Mouse (Mus musculus): ENCODE data around the gene Marveld1.
A peak's percentile ranks its signal among the peaks of the same experiment; 100 is the strongest.

Marveld1 gene

DNA sequence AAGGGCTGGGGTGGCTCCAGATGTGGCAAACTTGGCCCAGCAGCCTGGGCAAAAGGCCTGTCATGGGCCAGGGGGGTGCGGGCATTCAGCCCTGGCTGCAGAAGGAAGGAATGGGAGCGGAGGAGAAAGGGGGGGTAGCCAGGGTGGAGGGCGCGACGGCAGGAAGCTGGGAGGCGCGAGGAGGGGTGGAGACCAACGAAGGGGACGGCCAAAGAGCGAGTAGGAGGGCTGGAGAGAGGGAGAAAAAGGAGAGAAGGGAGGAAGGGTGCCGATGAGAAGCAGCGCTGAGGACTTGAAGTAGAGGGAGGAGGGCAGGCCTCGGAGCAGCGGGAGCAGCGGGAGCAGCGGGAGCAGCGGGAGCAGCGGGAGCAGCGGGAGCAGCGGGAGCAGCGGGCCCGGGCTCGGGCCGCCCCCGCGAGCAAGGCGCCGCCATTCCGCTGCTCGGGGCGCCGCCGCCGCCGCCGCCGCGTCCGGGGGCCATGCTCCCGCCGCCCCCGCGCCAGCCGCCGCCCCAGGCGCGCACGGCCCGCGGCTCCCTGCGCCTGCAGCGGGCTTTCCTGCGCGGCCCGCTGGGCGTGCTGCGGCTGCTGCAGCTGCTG is at the start of gene Marveld1:
Marveld1 (plus strand) TSS at position 231 of the 599 bp plus-strand sequence.
- peak; percentile 50 to 74 for DNase-seq (ENCODE audit: low spot score in 2 of 2)

DNA sequence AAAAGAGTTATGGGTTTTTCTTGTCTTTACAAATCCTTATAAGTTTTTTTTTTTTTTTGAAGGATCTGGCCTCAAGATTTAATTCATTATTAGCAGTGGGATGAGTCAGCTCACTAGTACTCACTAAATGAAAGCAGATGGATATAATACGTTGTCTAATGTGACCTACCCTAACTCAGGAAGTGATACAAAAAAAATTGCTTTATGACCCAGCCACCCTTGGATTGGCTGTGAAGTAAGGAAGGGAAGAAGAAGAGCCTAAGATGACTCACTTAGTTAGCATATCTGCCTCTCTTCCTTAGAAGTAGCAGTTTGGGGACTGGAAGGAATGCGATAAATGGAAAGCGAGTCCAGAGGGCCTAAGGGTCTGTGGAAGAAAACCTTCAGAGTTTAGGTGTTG is 47.8 kb upstream of the Marveld1 start:
- DNase-seq (ENCODE audit: low spot score in 2 of 2), result no peak

DNA sequence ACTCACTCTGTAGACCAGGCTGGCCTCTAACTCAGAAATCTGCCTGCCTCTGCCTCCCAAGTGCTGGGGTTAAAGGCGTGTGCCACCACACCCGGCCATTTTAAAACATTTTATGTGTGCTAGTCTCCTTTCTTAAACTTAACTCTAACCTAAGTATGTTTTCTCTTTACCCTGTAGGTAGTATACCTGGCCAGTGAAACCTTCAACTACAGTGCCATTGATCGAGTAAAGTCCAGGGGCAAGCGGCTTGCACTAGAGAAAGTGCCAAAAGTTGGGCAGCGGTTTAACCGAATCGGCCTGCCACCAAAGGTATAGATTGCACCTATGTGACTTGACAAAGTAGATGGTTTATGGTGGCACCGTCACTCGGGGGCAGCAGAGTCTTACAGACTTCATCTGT is 42.5 kb upstream of the Marveld1 start:
- peak in 1 of 2 experiments; percentile 52 for DNase-seq (ENCODE audit: low spot score in 2 of 2)

DNA sequence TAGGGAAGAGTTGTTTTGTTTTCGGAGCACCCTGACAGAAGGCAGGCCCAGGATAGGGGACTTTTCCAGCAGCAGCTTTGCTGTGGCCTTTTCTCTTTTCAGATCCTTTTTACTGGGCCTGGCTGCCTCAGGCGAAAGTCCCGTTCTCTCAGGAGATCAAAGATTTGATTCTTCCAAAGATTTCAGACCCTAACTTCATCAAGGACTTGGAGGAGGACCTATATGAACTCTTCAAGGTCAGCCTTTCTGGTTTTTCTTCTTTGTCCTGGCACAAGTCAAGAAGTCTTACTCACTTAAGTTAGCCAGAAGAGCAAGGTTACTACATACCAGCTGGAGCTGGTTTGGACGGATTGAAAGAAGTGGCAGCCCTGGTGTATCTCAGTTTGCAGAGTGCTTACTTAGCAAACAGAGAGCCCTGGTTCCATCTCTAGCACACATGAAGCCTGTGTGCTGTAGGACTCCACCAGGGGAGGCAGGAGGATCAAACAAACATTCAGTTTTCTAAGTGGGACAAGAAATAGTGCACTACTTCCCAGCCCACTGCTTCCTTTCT is 31.3 kb upstream of the Marveld1 start:
- DNase-seq (ENCODE audit: low spot score in 2 of 2), result no peak

DNA sequence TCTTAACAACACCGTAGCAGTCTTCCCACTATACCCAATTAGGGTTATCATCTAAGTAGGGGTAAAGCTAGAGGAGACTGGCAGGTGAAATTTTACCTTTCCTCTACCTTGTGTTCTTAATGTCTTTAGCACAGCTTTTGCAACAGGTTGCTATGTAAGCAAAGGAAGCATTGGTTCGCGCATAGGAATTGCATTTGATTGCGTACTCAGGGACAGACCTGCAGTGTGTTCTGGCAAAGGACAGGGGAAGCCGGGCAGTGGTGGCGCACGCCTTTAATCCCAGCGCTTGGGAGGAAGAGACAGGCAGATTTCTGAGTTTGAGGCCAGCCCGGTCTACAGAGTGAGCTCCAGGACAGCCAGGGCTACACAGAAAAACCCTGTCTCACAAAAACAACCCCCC is 29.1 kb upstream of the Marveld1 start:
- DNase-seq (ENCODE audit: low spot score in 2 of 2), result no peak

DNA sequence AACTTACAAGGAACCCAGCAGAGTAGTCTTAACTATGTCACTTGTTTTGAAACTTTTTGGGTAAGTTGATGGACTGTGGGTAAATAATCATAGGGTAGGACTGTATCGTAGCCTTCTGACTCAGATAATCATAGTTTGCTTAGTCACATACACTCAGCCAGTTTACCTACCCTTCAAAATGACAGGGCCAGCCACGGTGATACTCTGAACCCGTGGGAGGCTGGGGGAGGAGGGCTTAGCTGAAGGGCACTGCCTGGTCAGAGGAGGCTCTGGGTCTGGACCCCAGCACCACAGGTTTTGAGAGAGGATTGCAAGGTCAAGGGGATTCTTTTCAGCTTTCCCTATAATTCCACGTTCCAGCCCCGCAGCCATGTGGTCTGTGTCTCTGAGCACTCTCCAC is 28.6 kb upstream of the Marveld1 start:
- DNase-seq (ENCODE audit: low spot score in 2 of 2), result no peak

DNA sequence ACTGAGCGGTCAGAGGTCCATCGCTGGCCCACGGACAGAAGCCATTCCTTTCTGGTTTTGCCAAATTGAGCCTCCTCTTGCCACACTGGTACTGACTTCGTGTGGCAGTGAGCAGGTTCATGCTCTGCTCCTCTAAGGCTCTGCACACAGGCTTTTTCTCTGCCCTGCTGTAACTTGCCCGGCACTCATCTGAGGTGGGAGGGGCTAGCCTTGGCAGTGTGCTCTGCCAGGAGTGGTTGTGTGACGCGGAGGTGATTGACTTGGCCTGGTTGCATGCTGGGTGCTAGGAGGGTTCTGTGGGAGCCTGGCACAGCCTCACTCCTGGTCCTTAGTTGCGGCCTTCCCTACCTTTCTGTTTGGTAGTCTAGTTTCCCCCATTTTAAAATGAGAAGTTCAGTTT is 26.7 kb upstream of the Marveld1 start:
- DNase-seq (ENCODE audit: low spot score in 2 of 2), result no peak

DNA sequence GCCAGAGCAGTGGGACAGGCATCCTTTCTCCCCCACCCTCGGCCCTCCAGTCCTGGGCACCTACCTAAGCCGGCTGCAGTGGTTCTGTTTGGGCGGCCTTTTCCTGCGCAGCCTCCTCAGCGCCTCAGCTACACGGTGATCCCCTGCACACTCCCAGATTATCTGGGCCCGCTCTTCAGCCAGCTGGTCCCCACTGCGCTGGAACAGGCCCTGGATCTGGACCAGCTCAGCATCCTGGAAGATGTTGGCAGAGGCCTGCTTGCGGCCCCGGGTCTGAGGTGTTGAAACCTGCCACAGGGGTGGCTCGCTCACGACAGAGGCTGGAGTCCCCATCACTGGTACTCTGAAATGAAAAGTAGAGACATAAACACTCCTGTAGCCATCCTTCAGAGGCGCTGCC is 22.5 kb upstream of the Marveld1 start:
- no peak for DNase-seq (ENCODE audit: low spot score in 2 of 2)

DNA sequence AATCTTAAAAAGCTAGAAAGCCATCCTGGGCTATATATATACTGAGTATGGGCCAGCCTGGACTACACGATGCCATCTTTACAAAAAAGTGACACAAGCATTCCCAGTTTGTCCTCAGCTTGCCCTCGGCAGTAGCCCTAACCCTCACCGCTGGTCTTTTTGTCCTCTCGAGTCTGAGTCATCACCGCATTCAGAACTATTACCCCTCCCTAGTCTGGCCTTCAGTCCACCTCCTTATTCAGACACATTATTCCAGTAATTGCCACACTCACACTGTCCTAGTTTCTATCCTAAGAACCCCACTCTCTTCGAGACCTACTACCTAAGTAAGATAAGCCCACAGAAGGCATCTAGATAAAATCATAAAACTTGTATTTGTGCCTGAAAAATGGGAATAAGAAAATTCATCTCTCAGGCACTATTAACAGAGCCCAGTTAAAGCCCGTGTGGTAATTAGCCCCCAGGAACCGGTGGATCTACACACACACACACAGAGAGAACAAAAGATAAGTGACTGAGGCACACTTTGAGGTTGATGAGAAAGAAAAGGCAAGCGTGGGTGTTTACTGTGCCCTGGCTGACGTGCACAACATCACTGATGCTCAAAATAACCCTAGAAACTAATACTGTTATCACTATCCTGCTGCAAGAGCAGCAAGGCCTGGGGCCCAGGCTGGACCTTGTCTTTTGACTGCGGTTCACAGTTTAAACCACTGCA is 21.5 kb upstream of the Marveld1 start:
- DNase-seq (ENCODE audit: low spot score in 2 of 2), result no peak

DNA sequence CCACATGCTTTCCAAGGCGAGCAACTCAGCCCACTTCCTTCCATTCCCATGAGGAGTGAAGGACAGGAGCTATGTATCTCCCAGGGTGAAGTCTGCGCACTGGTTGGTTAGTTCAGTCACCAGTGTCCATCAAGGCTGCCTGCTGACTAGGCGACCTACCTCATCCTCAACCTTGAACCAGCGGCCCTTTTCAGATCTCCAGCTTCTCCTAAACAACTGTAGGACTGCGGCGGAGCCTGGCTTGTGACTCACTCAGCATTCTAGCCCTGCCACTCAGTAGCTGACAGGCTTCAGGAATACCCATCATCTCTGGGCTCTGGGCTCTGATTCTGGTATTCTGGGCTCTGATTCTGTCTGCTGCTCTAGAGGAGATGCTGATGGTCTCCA is 21.0 kb upstream of the Marveld1 start:
- no peak for DNase-seq (ENCODE audit: low spot score in 2 of 2)

DNA sequence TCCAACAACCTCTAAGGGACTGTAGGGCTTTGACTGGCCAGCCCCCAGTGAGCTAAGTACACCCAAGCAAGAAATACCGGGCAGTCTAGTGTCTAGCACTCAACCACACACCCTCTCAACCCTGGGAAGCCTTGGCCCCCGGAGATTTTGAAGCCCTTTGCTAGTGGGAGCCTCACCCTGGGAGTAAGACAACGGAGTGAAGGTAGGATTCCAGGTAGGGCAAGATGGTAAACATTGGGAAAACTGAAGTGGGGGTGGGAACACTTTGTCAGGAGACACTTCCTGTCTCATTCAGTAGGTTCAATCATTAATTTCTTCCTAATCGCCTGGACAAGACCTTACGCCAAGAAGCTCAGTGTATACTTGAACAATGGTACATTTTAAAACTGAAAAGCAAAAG is 20.2 kb upstream of the Marveld1 start:
- no peak for DNase-seq (ENCODE audit: low spot score in 2 of 2)

DNA sequence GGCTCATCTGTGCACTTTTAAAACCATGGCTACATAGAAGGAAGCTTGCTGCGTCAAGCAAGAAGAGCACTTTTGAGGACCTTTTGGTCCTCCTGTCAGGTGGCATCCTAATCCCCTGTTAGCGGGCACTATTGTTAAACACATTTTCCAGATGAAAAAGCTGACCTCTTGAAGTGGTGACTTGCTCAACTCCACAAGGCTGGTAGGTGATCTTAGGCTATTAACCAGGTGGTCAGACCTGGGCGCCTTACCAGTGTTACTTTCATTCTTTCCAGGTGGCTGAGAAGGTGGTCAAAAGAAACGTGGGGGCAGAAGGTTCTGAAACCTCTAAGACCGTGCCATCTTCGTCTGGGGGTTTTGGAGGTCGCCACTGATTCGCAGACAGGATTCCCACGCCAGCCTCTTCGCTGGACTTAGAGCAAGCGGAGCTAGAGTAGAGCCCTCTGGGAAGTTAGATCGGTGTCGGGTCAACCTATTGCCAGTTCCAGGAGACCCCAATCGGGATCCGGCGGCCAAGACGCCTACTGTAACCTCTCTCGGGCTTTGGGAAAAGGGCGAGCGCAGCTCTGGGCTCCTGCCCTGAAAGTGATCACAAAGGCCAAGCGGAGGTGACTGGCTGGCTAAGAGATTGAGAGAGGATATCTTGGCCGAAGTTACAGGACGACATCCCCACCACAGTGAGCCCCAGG is 19.0 kb upstream of the Marveld1 start:
- DNase-seq (ENCODE audit: low spot score in 2 of 2), result no peak

DNA sequence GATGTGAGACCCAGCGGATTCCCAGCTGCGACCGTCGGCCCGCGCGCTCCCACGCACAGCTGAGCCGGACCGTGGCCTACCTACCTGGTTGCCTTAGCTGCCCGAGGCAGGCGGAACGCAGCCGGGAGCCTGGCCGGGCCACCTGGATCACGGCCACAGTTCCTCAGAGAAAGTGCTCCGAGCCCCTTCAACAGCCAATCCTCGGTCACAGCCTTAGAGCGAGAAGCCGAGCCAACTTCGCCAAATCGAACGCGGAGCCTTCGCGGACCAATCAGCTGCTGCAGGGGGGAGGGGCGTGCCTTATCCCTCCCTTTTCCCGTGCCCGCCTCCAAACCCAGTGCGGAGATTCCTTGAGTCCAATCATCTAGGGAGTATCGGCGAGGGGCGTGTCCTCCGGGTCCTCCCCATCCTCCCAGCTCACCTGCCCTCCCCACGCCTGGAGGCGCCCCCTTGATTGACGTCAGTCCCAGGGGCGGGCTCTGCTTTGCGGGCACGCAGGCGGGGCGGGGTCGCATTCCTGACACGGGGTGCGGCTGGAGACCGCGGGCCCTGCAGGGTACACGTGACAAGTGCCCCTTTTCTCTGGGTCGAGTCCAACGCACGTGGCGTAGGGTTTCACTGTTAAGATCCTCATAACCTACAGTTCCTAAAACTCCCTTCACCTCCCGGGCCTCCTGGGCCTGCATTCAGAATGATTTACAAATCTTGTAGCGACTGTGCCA is 18.3 kb upstream of the Marveld1 start, which contains the start of gene Avpi1:
Avpi1 (minus strand) TSS at position 273 of the 722 bp plus-strand sequence.
- DNase-seq (ENCODE audit: low spot score in 2 of 2), result peak; percentile 86 to 89

DNA sequence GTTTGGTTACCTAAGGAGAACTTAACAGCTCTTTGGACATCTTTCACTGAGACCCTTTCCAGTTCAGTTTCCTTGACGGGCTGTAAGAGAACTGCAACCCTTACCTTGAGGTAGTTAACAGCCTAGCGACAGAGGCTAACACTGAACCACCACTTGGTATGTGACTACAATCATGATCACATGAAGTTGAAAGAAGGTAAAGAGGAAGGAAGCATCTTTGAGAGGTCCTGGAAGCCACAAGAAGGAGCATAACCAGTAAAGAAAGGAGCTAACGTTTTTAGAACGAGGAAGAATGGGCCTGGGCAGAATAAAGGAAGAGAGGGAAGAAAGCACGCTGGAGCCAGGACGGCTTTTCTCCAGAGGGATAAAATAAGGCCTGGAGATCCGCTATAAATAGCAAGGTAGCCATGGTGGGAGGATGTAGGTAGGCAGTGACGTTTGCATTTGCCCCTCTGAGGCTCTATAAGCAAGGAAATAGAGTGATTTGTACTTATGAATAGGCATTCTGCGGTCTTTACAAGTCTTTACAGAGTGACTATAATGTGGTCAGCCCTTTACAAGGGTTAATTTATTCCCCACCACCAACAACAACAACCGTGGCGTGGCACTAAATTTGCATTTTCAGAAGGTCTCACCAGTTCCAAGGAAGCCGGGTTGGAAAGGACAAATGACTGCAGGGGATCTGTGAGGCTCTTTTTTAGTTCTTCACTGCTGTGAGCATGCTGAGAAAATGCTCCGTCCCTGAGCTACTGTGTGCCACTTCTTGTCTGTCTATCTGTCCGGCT is 17.5 kb upstream of the Marveld1 start:
- DNase-seq (ENCODE audit: low spot score in 2 of 2), result no peak

DNA sequence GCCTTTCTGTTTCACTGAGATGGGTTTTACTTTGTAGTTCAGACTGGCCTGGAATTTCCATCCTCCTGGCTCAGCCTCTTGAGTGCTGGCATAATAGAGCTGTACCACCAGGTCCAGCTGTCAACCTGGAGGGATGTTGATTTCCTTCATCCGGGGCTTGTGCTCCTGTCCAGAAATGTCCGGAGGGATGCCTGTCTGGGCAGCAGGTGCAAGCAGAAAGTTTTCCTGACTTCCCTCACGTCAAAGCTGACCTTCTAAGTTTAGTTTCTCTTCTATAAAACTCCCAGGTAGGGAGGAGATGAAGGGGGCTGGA is 16.9 kb upstream of the Marveld1 start:
- no peak for DNase-seq (ENCODE audit: low spot score in 2 of 2)

DNA sequence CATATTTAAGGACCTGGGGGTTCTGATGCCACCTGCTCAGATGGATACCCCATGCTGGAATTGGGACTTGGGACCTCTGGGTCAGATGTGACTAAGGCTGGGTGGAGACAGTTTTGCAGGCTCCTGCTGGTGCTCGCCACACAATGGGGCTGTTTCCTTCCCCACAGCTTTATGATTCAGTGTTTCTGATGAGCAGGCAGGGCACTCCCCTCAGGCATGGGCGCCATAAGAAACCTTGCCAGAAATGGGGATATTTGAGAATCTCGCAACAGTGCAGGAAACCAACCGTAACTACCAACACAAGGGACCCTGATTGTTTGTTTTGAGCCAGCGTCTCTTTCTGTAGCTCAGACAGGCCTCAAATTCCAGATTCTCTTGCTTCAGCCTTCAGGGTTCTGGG is 16.1 kb upstream of the Marveld1 start:
- no peak for DNase-seq (ENCODE audit: low spot score in 2 of 2)

DNA sequence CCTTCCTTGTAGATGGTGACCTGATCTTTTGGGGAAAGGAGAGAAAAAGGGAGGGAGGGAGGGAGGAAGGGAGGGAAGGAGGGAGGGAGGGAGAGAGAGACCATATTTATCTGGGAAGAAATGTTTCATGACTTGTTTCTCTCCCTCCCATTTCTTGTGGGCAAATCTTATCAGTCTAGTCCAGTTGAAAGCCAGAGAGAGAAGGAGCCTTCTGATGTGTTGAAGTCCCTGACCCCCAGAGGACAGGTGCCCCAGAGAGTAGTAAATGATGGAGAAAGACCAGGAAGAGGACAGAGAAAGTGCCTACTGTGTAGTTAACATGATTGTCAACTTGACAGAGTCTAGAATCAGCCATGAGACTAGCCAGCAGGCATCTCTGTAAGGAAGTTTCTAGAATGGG is 12.1 kb upstream of the Marveld1 start:
- no peak for DNase-seq (ENCODE audit: low spot score in 2 of 2)

DNA sequence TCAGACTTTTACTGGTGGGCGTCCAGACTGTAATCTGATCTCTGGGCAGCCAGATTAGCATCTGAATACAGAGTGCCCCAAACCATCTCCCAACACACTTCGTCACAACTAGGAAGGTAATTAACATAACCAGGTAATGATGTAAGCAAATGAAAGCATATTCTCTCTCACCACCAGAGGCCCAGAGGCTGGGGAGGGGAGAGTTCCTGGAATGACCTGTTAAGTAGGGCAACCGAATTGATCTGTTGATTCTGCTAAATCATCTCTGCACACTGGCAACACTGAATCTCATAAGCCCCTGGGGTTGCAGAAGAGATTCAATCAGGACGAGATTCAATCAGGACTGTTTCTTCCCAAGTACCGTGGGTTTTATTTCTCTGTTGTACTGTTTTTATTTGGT is 11.1 kb upstream of the Marveld1 start:
- no peak for DNase-seq (ENCODE audit: low spot score in 2 of 2)

DNA sequence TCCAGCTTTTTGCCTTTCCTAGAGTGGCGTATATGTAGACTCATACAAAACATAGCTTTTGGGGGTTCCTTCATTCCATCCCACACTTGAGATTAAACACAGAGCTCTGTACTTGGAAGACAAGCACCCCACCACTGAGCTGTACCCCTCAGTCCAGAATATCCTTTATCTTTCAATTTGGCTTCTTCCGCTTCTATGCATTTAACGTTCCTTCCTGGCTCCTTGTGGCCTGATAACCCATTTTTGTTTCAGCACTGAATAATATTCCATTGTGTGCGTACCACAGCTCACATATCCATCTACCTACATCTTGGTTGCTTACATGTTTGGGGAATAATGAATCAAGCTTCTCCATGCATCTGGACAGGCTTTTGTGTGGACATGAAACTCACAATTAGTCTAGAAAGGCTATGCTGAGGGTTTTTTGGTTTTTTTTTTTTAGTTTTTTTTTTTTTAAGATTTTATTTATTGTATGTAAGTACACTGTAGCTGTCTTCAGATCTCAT is 10.0 kb upstream of the Marveld1 start:
- no peak for DNase-seq (ENCODE audit: low spot score in 2 of 2)

DNA sequence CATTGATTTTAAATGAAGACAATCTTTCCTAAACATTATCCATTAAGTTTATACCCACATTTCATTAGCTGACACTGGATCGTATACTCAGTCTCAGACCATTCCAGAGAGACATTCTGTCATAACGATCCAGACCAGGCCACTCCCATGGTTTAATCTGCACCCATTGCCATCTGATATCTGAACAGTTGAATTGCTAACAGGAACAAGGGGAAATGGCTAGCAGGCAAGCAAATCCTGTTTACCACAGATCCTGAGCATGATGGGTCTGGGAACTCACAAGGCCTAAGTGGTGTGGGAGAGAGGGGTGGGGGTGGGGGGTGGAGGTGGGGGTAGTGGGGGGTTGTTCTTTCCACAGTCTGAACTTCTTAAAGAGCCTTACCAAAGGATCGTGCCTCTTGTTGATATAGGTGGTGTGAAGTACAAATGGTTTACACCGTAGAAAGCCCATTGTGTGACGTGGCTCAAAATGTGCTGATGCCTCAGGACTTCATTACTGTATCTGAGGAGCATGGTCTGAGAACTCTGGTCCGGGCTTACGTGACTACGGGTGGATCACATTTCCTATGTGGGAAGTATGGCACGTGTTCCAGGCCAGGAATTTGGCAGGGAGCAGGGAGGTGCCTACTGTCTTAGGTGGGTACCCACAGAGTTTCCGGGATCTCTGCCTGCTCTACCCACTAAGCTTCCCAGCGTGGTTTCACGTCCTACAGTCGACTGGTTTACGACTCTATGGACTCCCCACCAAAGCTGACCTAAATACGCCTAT is 8.5 kb upstream of the Marveld1 start:
- no peak for DNase-seq (ENCODE audit: low spot score in 2 of 2)

Data from spleen, postnatal 4 days (tissue).